Mouse (Mus musculus) erythroblast, embryonic 14.5 days (primary cell): Measurements from ENCODE around the gene Arhgdib.

Source experiments
- GATA1 ChIP-seq: IDR thresholded peaks from 2 replicates; pipeline ENCODE4 v1.6.1; 2012; ENCODE audit warnings: low read length, inconsistent platforms, mixed read lengths
- TAL1 ChIP-seq: IDR thresholded peaks from 3 replicates; pipeline ENCODE4 v1.6.1; 2012; ENCODE audit warnings: low read length, inconsistent platforms, mixed read lengths

GRCm38 (mm10) chr6:136986019-136986418, 44.3 kb upstream of the Arhgdib start:
- TF ChIP-seq GATA1 (no peak), TAL1 (no peak)
